Mouse (Mus musculus): ENCODE measurements at regions not wholly inside any gene's neighbourhood (a gene's known extent, or its start where the extent isn't known, plus 50 kb on each side); places are given as distances from the start of the nearest gene placed in this dataset.

GRCm38 (mm10) chr13:19523686-19524085 is 96.0 kb downstream of the Epdr1 start:
- H3K27me3 ChIP-seq (replicated peaks; ENCODE audit: control insufficient read depth, insufficient read depth, low read length): no peaks in the 10 kb centered on the region
- no peak overlapping the region for H3K4me3 ChIP-seq (ENCODE audit: low read depth, low read length)
- no peaks in the 10 kb centered on the region for H3K4me1 ChIP-seq (ENCODE audit: control insufficient read depth, insufficient read depth, low read length)
- H3K9ac ChIP-seq (ENCODE audit: low read depth, low read length): no peak overlapping the region
- H3K4me2 ChIP-seq (ENCODE audit: low read depth, low read length): no peak overlapping the region
- 78% methylated on average over 3 of the region's 3 CpGs for WGBS
- H3K27ac ChIP-seq (replicated peaks; ENCODE audit: low read depth, low read length): no peak overlapping the region
- H3K9me3 ChIP-seq (ENCODE audit: control insufficient read depth, low read length): no peaks in the 10 kb centered on the region
- H3K36me3 ChIP-seq (ENCODE audit: control insufficient read depth, insufficient read depth, low read length): no peaks in the 10 kb centered on the region
- DNase-seq (ENCODE audit: low spot score) (no peak), ATAC-seq (ENCODE audit: low read depth) (no peak)

GRCm38 (mm10) chr13:19517938-19518777 is 101.6 kb downstream of the Epdr1 start:
- H3K4me1 ChIP-seq (ENCODE audit: control insufficient read depth, insufficient read depth, low read length): no peaks in the 10 kb centered on the region
- DNase-seq (ENCODE audit: low spot score) (peak; percentile 68), ATAC-seq (ENCODE audit: low read depth) (no peak; the same call in 1 of the 2 replicates)
- no peaks in the 10 kb centered on the region for H3K27me3 ChIP-seq (replicated peaks; ENCODE audit: control insufficient read depth, insufficient read depth, low read length)
- no peak overlapping the region for H3K4me3 ChIP-seq (ENCODE audit: low read depth, low read length)
- no peaks in the 10 kb centered on the region for H3K36me3 ChIP-seq (ENCODE audit: control insufficient read depth, insufficient read depth, low read length)
- WGBS: 65% methylated on average over 9 of the region's 9 CpGs
- no peak overlapping the region for H3K27ac ChIP-seq (replicated peaks; ENCODE audit: low read depth, low read length)
- H3K4me2 ChIP-seq (ENCODE audit: low read depth, low read length): no peak overlapping the region
- no peak overlapping the region for H3K9ac ChIP-seq (ENCODE audit: low read depth, low read length)
- H3K9me3 ChIP-seq (ENCODE audit: control insufficient read depth, low read length): no peaks in the 10 kb centered on the region

GRCm38 (mm10) chr13:19514844-19515555 is 104.7 kb downstream of the Epdr1 start:
- Histone ChIP-seq H3K9me3 (ENCODE audit: control insufficient read depth, low read length) (no peaks in the 10 kb centered on the region), H3K4me3 (ENCODE audit: low read depth, low read length) (no peak overlapping the region), H3K4me2 (ENCODE audit: low read depth, low read length) (no peak overlapping the region), H3K27ac (replicated peaks; ENCODE audit: low read depth, low read length) (no peak overlapping the region), H3K9ac (ENCODE audit: low read depth, low read length) (no peak overlapping the region), H3K4me1 (ENCODE audit: control insufficient read depth, insufficient read depth, low read length) (no peaks in the 10 kb centered on the region), H3K36me3 (ENCODE audit: control insufficient read depth, insufficient read depth, low read length) (no peaks in the 10 kb centered on the region), H3K27me3 (replicated peaks; ENCODE audit: control insufficient read depth, insufficient read depth, low read length) (no peaks in the 10 kb centered on the region)
- ATAC-seq (ENCODE audit: low read depth) (no peak), DNase-seq (ENCODE audit: low spot score) (no peak)
- 62% methylated on average over 3 of the region's 3 CpGs for WGBS

- ATAC-seq (ENCODE audit: low read depth) (no peak), DNase-seq (ENCODE audit: low spot score) (no peak)
- Histone ChIP-seq H3K4me2 (ENCODE audit: low read depth, low read length) (no peak overlapping the region), H3K9me3 (ENCODE audit: control insufficient read depth, low read length) (no peaks in the 10 kb centered on the region), H3K4me3 (ENCODE audit: low read depth, low read length) (no peak overlapping the region), H3K36me3 (ENCODE audit: control insufficient read depth, insufficient read depth, low read length) (no peaks in the 10 kb centered on the region), H3K9ac (ENCODE audit: low read depth, low read length) (no peak overlapping the region), H3K4me1 (ENCODE audit: control insufficient read depth, insufficient read depth, low read length) (no peaks in the 10 kb centered on the region), H3K27ac (replicated peaks; ENCODE audit: low read depth, low read length) (no peak overlapping the region), H3K27me3 (replicated peaks; ENCODE audit: control insufficient read depth, insufficient read depth, low read length) (no peaks in the 10 kb centered on the region)
- 56% methylated on average over 3 of the region's 3 CpGs for WGBS
These were observed 110.9 kb upstream of the Stard3nl start for GRCm38 (mm10) chr13:19506543-19506942.

- no peak for ATAC-seq (ENCODE audit: low read depth)
- Histone ChIP-seq H3K9me3 (ENCODE audit: control insufficient read depth, low read length) (no peaks in the 10 kb centered on the region), H3K27me3 (replicated peaks; ENCODE audit: control insufficient read depth, insufficient read depth, low read length) (no peaks in the 10 kb centered on the region), H3K4me2 (ENCODE audit: low read depth, low read length) (no peak overlapping the region), H3K4me3 (ENCODE audit: low read depth, low read length) (no peak overlapping the region), H3K36me3 (ENCODE audit: control insufficient read depth, insufficient read depth, low read length) (no peaks in the 10 kb centered on the region), H3K27ac (replicated peaks; ENCODE audit: low read depth, low read length) (no peak overlapping the region), H3K9ac (ENCODE audit: low read depth, low read length) (no peak overlapping the region), H3K4me1 (ENCODE audit: control insufficient read depth, insufficient read depth, low read length) (no peaks in the 10 kb centered on the region)
- DNase-seq (ENCODE audit: low spot score): no peak
These were observed 108.6 kb upstream of the Stard3nl start for GRCm38 (mm10) chr13:19504241-19504640.

GRCm38 (mm10) chr13:19482198-19482597 is 86.6 kb upstream of the Stard3nl start:
- Histone ChIP-seq H3K9ac (ENCODE audit: low read depth, low read length) (no peak overlapping the region), H3K4me3 (ENCODE audit: low read depth, low read length) (no peak overlapping the region), H3K36me3 (ENCODE audit: control insufficient read depth, insufficient read depth, low read length) (no peaks in the 10 kb centered on the region), H3K9me3 (ENCODE audit: control insufficient read depth, low read length) (no peaks in the 10 kb centered on the region), H3K4me1 (ENCODE audit: control insufficient read depth, insufficient read depth, low read length) (no peaks in the 10 kb centered on the region), H3K4me2 (ENCODE audit: low read depth, low read length) (no peak overlapping the region), H3K27ac (replicated peaks; ENCODE audit: low read depth, low read length) (no peak overlapping the region), H3K27me3 (replicated peaks; ENCODE audit: control insufficient read depth, insufficient read depth, low read length) (no peaks in the 10 kb centered on the region)
- no peak for ATAC-seq (ENCODE audit: low read depth)
- 72% methylated on average over 3 of the region's 3 CpGs for whole genome bisulfite sequencing
- no peak for DNase-seq (ENCODE audit: low spot score)

- H3K4me1 ChIP-seq (ENCODE audit: control insufficient read depth, insufficient read depth, low read length): no peaks in the 10 kb centered on the region
- no peak overlapping the region for H3K4me3 ChIP-seq (ENCODE audit: low read depth, low read length)
- no peaks in the 10 kb centered on the region for H3K27me3 ChIP-seq (replicated peaks; ENCODE audit: control insufficient read depth, insufficient read depth, low read length)
- H3K36me3 ChIP-seq (ENCODE audit: control insufficient read depth, insufficient read depth, low read length): no peaks in the 10 kb centered on the region
- H3K9ac ChIP-seq (ENCODE audit: low read depth, low read length): no peak overlapping the region
- no peak for DNase-seq (ENCODE audit: low spot score)
- no peak overlapping the region for H3K27ac ChIP-seq (replicated peaks; ENCODE audit: low read depth, low read length)
- WGBS: 82% methylated on average over 10 of the region's 10 CpGs
- H3K9me3 ChIP-seq (ENCODE audit: control insufficient read depth, low read length): no peaks in the 10 kb centered on the region
- H3K4me2 ChIP-seq (ENCODE audit: low read depth, low read length): no peak overlapping the region
- no peak for ATAC-seq (ENCODE audit: low read depth)
These were observed 78.4 kb upstream of the Stard3nl start for GRCm38 (mm10) chr13:19474041-19474440.

- Histone ChIP-seq H3K4me1 (ENCODE audit: control insufficient read depth, insufficient read depth, low read length) (no peaks in the 10 kb centered on the region), H3K9me3 (ENCODE audit: control insufficient read depth, low read length) (no peaks in the 10 kb centered on the region), H3K4me3 (ENCODE audit: low read depth, low read length) (no peak overlapping the region), H3K4me2 (ENCODE audit: low read depth, low read length) (no peak overlapping the region), H3K36me3 (ENCODE audit: control insufficient read depth, insufficient read depth, low read length) (no peaks in the 10 kb centered on the region), H3K27me3 (replicated peaks; ENCODE audit: control insufficient read depth, insufficient read depth, low read length) (no peaks in the 10 kb centered on the region), H3K9ac (ENCODE audit: low read depth, low read length) (no peak overlapping the region), H3K27ac (replicated peaks; ENCODE audit: low read depth, low read length) (no peak overlapping the region)
- no peak for ATAC-seq (ENCODE audit: low read depth)
- no peak for DNase-seq (ENCODE audit: low spot score)
- WGBS: 68% methylated on average over 1 of the region's 1 CpGs
These were observed 75.1 kb upstream of the Stard3nl start for GRCm38 (mm10) chr13:19470729-19471128.
